Mouse (Mus musculus): ENCODE measurements around the gene Lamtor2. TPM values are rescaled to one million over a fixed set of nuclear protein-coding genes. Genes with fewer than 3 reads are reported as not detected.

The Lamtor2 gene
- total RNA-seq, 2 experiments from 2014 or later = 96.0 to 106 TPM

GRCm38 (mm10) chr3:88512141-88512895 lies 40.6 kb downstream of the Lamtor2 start:
- no peak for TF ChIP-seq CTCF (conservative IDR thresholded peaks at IDR 0.05)
- no peak overlapping the region for H3K4me3 ChIP-seq
- no peak overlapping the region for H3K27ac ChIP-seq
- no peak for DNase-seq (ENCODE audit: low spot score in 2 of 2)

GRCm38 (mm10) chr3:88511559-88511958 lies 41.3 kb downstream of the Lamtor2 start:
- DNase-seq (ENCODE audit: low spot score in 2 of 2) = no peak
- no peak for TF ChIP-seq CTCF (conservative IDR thresholded peaks at IDR 0.05)
- Histone ChIP-seq H3K4me3 (no peak overlapping the region), H3K27ac (no peak overlapping the region)

GRCm38 (mm10) chr3:88510421-88511289 lies 42.2 kb downstream of the Lamtor2 start:
- DNase-seq (ENCODE audit: low spot score in 2 of 2) = no peak
- peak overlapping the region; percentile 55 for H3K4me3 ChIP-seq
- H3K27ac ChIP-seq = peak overlapping the region; percentile 77
- TF ChIP-seq CTCF (conservative IDR thresholded peaks at IDR 0.05) = no peak

- TF ChIP-seq CTCF (conservative IDR thresholded peaks at IDR 0.05) = peak; percentile 58
- peak within 1 kb of the TSS; percentile 77 for H3K27ac ChIP-seq
These were observed 43.0 kb downstream of the Lamtor2 start, which contains the start of gene Lmna for GRCm38 (mm10) chr3:88509692-88510420. TSS of gene Lmna (minus strand) at chr3:88509956.

GRCm38 (mm10) chr3:88509250-88509649 lies 43.6 kb downstream of the Lamtor2 start:
- no peak for TF ChIP-seq CTCF (conservative IDR thresholded peaks at IDR 0.05)
- H3K4me3 ChIP-seq = peak overlapping the region; percentile 55
- peak overlapping the region; percentile 77 for H3K27ac ChIP-seq
- no peak for DNase-seq (ENCODE audit: low spot score in 2 of 2)

More at GRCm38 (mm10) chr3:88509692-88510420, 43.0 kb downstream of the Lamtor2 start, which contains the start of gene Lmna:
- peak; percentile 92 to 93 for DNase-seq (ENCODE audit: low spot score in 2 of 2)
- peak within 1 kb of the TSS; percentile 55 for H3K4me3 ChIP-seq

DNA sequence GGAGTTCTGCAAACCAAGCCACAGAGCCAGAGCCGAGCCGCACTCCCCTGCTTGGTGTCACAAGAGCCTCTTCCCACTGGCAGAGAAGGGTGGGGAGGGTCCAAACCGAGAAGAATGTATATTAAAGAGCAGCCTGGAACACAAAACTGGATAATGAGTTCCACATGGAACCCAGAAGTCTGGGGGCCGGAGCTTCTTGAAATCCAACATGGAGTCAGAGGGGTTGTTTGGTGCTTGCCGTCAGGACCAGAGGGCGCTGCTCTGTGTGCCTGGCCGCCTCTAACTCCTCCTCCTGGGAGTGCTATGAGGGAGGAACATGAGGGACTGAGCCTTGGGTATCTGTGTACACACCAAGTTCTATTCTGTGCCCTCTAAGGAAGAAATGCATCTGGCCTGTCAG lies 47.1 kb downstream of the Lamtor2 start:
- DNase-seq (ENCODE audit: low spot score in 2 of 2) = no peak
- Histone ChIP-seq H3K4me3 (no peak overlapping the region), H3K27ac (no peak overlapping the region)
- no peak for TF ChIP-seq CTCF (conservative IDR thresholded peaks at IDR 0.05)

GRCm38 (mm10) chr3:88505081-88505480 lies 47.8 kb downstream of the Lamtor2 start:
- no peak for DNase-seq (ENCODE audit: low spot score in 2 of 2)
- Histone ChIP-seq H3K4me3 (no peak overlapping the region), H3K27ac (no peak overlapping the region)
- TF ChIP-seq CTCF (conservative IDR thresholded peaks at IDR 0.05) = no peak

GRCm38 (mm10) chr3:88503881-88504746 lies 48.8 kb downstream of the Lamtor2 start:
- DNase-seq (ENCODE audit: low spot score in 2 of 2) = no peak
- H3K27ac ChIP-seq = peak overlapping the region; percentile 92; the same call in 1 of the 2 replicates
- TF ChIP-seq CTCF (conservative IDR thresholded peaks at IDR 0.05) = no peak
- H3K4me3 ChIP-seq = no peak overlapping the region

- peak overlapping the region; percentile 98; the same call in 1 of the 2 replicates for H3K4me3 ChIP-seq
- no peak for TF ChIP-seq CTCF (conservative IDR thresholded peaks at IDR 0.05)
- peak overlapping the region; percentile 92 for H3K27ac ChIP-seq
- no peak for DNase-seq (ENCODE audit: low spot score in 2 of 2)
These were observed 49.4 kb downstream of the Lamtor2 start for GRCm38 (mm10) chr3:88503505-88503863.

DNA sequence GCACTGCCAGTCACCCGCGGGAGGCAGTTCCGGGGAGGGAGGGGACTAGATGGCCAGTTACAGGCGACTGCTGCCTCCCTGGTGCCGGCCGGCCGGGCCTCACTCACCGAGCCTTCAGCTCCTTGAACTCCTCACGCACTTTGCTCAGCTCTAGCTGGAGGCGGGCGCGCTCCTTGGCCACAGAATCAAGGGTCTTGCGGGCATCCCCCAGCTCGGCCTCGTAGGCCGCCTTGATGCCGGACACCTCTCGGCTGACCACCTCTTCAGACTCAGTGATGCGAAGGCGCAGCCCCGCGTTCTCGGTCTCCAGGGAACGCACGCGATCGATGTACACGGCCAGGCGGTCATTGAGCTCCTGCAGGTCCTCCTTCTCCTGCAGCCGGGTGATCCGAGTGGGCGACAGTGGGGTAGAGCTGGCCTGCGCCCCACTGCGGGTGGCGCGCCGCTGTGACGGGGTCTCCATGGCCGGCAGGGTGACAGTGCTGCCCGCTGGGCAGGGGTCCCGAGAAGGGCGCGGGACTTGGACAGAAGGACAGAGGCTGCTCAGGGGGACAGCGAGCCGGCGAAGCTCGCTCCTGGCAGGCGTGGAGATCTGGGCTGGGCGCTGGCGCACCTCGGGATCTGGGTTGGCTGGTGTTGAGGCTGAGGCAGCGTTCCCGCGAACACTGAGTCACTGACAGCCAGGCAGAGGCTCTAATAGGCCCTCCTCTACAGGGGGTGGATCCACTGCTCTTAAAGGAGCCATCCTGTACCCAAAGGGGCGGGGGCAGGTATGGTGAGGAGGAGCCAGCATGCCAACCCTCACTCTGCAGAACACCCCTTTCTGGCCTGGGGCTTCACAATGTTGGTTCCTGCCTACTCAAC lies 50.0 kb downstream of the Lamtor2 start:
- peak; percentile 92 to 93 for DNase-seq (ENCODE audit: low spot score in 2 of 2)
- H3K27ac ChIP-seq = peak overlapping the region; percentile 92
- TF ChIP-seq CTCF (conservative IDR thresholded peaks at IDR 0.05) = no peak
- peak overlapping the region; percentile 98 for H3K4me3 ChIP-seq

DNA sequence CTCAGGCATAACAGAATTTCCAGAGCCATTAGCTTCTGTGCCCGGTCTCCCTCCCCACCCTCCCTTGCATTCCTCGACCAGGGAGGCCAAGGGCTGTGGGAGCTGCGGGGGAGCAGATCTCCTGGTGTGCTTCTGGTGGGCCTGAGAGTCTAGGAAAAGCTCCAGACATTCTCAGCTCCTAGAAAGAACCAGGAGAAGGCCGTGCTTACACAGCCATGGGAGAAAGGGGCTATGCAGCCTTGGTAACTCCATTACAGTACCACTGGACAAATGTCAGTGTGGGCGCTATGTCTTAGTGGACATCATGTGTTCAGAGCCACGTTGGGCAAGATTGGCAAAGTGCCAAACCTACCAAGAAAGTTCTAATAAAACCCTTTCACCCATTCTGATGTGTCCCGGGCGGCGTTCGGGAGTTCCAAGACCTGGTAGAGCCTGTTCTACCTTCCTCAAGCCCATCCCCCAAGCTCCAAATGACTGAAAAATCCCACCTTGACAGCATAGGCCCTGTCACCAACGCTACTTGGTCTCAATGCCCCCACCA lies 50.8 kb downstream of the Lamtor2 start:
- Histone ChIP-seq H3K27ac (peak overlapping the region; percentile 92), H3K4me3 (peak overlapping the region; percentile 98)
- no peak for TF ChIP-seq CTCF (conservative IDR thresholded peaks at IDR 0.05)
- DNase-seq (ENCODE audit: low spot score in 2 of 2) = no peak
